19 mouse cellular contexts compared by ENCODE assay signal in genomic region chr3:158824643-158825042, GRCm38 (mm10).
"Had no signal": no experiment of that assay in that cellular context is flagged by ENCODE, and none has a peak within 500 bp of the region (broad histone marks: within the 10 kb centered on the region; RNA-seq: fewer than 3 reads in every experiment).

No protein-coding gene starts in this region.

- H3K27me3 ChIP-seq: limb, embryonic 12.5 days; limb, embryonic 15.5 days; midbrain, embryonic 13.5 days; neural tube, embryonic 13.5 days had no signal

- H3K36me3 ChIP-seq: limb, embryonic 12.5 days; limb, embryonic 15.5 days; midbrain, embryonic 13.5 days; neural tube, embryonic 13.5 days had no signal

- DNase-seq: kidney, adult 9 months; kidney, postnatal 14 days; kidney, postnatal 4 days; left cerebral cortex, postnatal 4 days; liver, postnatal 0 days; lung, embryonic 14.5 days; retina, postnatal 1 day; thymus, postnatal 25 days had no signal

- H3K4me1 ChIP-seq: limb, embryonic 12.5 days; limb, embryonic 15.5 days; midbrain, embryonic 13.5 days; neural tube, embryonic 13.5 days had no signal

- H3K4me3 ChIP-seq: limb, embryonic 12.5 days; limb, embryonic 15.5 days; midbrain, embryonic 13.5 days; myocyte; neural tube, embryonic 13.5 days had no signal

- H3K9me3 ChIP-seq: limb, embryonic 12.5 days; limb, embryonic 15.5 days; midbrain, embryonic 13.5 days; neural tube, embryonic 13.5 days had no signal

- H3K4me2 ChIP-seq: limb, embryonic 12.5 days; limb, embryonic 15.5 days; liver, embryonic 11.5 days; lung, embryonic 14.5 days; midbrain, embryonic 13.5 days; neural tube, embryonic 13.5 days had no signal

- ATAC-seq: liver, postnatal 0 days; lung, postnatal 0 days; midbrain, embryonic 13.5 days; midbrain, embryonic 16.5 days had no signal

- H3K27ac ChIP-seq: limb, embryonic 12.5 days; limb, embryonic 15.5 days; liver, embryonic 14.5 days; macrophage; midbrain, embryonic 13.5 days; neural tube, embryonic 13.5 days; stomach, postnatal 0 days had no signal

- H3K9ac ChIP-seq: limb, embryonic 12.5 days; limb, embryonic 15.5 days; liver, embryonic 14.5 days; liver, postnatal 0 days; lung, embryonic 14.5 days; midbrain, embryonic 13.5 days; neural tube, embryonic 13.5 days had no signal
